Mouse (Mus musculus) left cerebral cortex, adult 9 months (tissue): ENCODE results near the gene Iqcn.

Experiments
- DNase-seq, 2 experiments: peaks; one replicate each; pipeline ENCODE4 v3.0.0; 2022; ENCODE audit warnings: low spot score in 2 of 2

The Iqcn gene

DNA sequence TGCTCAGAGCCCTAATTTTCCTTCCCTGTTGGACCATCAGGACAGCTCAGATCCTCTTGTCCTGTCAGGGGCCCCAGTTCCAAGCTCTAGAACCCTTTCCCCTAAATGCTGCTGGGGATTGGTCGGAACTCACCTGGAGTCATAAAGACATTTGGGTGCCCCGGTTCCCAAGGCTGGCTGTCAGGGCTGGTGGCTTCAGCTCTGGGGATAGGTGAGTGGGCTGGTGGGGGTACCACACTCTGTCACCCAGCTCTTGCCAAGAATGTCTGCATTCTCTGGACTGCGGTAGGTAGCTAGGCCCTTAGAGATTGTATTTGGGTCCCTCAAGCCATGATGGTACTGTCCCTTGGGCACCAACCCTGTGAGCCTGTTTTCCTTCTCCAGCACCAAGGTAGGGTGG lies at the start of gene Iqcn:
TSS of gene Iqcn (plus strand) at position 171 of the 400 bp plus-strand sequence.
- DNase-seq, result no peak

DNA sequence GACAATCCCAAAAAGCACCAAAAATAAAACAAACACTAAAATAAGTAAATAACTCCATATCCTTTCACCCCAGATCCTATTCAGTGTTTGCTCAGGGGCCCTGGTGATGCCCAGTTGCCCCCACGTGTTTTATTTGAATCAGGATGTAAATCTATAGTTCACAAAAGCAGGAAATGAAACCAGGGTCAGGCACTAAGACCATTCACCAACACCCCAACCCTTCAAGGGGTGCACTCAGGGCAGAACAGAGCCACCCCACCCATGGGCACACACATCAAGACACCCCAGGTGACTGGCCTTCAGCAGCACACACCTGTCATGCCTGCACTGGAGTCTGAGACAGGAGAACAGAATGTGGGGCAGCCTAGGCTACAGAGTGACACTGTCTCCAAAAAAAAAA lies 49.1 kb upstream of the Iqcn start:
- DNase-seq, result no peak

DNA sequence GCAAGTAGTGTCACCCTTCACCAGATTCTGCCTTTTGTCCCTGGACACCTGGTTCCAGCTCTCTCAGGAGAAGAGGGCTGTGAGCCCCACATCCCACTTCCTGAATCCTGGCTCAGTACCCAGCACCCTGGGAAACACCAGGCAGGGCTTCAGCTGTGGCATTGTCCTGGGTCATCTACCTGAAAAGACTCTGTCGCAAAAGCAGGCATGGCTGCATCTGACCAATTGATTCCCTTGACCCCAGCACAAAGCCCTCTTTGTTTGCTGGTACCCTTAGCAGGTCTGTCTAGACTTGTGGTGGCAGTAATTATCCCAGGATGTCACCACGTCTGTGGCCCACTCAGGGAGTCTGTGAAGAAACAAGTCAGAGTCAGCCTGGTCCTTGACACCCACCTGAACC lies 47.8 kb upstream of the Iqcn start:
- no peak for DNase-seq

DNA sequence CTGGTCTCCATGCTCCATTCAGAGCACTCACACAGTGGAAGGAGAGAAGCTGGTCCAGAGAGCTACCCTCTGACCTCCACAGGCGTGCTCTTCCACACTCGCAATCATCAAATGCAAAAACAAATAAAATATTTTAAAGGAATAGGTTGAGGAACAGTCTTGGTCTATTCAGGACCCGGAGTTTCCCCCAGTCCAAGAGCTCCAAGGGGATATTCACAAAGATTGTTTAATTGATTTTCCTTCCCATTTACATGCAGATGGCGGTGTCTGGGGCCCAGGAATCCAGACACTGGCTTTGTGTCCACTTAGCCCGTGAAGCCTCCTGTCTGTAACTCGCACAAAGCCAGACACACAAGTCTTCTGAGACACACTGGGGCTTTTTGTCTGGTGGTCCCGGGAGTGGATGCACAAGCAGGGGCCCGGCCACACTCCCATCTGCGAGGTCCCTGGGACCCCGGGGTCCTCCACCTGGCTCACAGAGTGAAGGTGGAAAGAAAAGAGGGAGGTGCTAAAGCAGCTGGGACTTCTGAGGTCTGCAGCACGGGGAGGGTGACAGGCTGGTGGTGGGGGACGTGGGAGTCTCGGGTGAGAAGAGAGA lies 47.0 kb upstream of the Iqcn start:
- no peak for DNase-seq

DNA sequence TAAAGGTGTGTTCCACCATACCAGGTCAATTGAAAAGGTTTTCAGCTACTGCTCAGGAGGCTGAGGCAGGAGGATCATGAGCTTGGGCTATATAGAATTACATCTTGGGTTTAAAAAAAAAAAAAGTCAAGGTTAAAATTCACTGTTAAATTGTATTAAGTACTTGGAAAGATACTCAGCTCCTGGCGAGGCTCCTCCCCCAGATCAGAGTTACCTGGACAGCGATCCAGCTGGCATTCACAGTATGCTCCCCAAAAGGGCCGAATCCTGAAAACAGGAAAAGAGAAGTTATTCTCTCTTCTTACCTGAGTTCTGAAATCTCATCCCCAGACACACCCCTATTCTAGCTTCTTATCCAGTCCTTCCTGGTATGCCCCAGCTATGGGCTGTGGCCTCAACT lies 46.0 kb upstream of the Iqcn start:
- DNase-seq, result no peak

- no peak for DNase-seq
These were observed 45.5 kb upstream of the Iqcn start for GRCm38 (mm10) chr8:70657739-70658138.

GRCm38 (mm10) chr8:70658897-70659603 lies 44.2 kb upstream of the Iqcn start:
- DNase-seq, result peak in 1 of 2 experiments; percentile 25

GRCm38 (mm10) chr8:70659604-70660272 lies 43.5 kb upstream of the Iqcn start:
- peak; percentile 55 to 74 for DNase-seq

DNA sequence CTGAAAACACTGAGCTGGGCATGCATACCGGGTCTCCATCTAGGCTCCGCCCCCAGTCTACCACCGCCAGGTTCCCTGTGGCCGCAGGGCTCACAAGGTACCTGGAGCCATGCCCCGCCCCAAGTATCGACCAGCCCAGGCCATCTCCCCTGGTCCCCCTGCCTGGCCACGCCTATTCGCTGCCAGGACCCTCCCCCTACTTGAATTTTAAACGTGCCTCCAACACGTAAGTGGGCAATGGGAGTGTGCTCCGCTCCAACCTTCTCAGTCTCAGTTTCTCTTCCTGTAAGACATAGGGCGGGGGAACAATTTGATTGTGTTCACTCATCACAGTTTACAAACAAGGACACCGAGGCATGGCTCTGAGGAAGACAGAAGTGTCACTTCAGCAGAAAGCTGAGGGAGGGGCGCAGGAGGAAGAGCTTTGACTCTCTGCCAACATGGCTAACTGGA lies 43.0 kb upstream of the Iqcn start, which contains the start of gene Pgpep1:
TSS of gene Pgpep1 (minus strand) at position 116 of the 453 bp plus-strand sequence.
- DNase-seq, result no peak

GRCm38 (mm10) chr8:70663691-70664090 lies 39.6 kb upstream of the Iqcn start:
- DNase-seq, result no peak

GRCm38 (mm10) chr8:70664631-70665030 lies 38.6 kb upstream of the Iqcn start:
- no peak for DNase-seq

- no peak for DNase-seq
These were observed 37.7 kb upstream of the Iqcn start for GRCm38 (mm10) chr8:70665599-70665998.

- DNase-seq, result no peak
These were observed 36.2 kb upstream of the Iqcn start for GRCm38 (mm10) chr8:70667071-70667470.

GRCm38 (mm10) chr8:70671615-70672324 lies 31.5 kb upstream of the Iqcn start:
- no peak for DNase-seq

GRCm38 (mm10) chr8:70672325-70673078 lies 30.8 kb upstream of the Iqcn start:
- no peak for DNase-seq

GRCm38 (mm10) chr8:70673079-70673856 lies 30.0 kb upstream of the Iqcn start, which contains the start of gene Lsm4:
Lsm4 (plus strand) TSS chr8:70673248.
- peak; percentile 96 to 99 for DNase-seq

DNA sequence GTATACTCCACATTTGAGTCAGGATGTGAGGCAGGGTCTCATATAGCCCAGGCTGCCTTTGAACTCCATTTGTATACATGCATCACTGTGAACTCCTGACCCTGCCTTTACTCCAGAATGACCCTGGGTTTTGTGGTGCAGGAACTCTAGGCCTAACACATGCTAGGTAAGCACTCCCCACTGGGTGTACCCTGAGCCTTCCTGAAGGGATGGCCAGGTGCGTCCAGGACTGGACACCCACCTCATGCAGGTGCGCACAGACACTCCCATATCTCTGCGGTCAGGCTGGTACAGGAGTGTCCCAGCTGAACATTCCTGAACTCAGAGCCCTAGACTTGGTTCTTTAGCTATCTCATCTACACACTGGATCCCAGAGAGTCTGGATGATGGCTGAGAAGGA lies 29.1 kb upstream of the Iqcn start:
- DNase-seq, result no peak

DNA sequence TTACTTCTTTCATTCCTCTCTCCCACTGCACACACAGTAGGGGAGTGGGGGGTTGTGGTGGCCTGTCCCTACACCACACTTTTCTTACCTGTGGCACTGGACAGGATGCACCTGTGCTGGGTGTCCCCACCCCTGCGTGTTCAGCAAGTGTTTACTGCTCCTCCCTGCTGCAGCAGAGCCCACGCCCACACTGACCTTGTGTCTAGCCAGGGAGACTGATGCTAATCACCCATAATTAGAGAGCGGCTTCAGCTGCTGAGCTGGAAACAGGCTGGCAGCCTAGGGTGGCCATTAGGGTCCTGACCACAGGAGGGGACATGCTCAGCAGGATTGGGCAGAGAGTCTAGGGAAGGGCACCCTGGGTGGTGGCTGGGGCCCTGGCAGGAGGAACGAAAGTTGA lies 28.5 kb upstream of the Iqcn start:
- no peak for DNase-seq

- no peak for DNase-seq
These were observed 27.9 kb upstream of the Iqcn start for GRCm38 (mm10) chr8:70675336-70675735.

DNA sequence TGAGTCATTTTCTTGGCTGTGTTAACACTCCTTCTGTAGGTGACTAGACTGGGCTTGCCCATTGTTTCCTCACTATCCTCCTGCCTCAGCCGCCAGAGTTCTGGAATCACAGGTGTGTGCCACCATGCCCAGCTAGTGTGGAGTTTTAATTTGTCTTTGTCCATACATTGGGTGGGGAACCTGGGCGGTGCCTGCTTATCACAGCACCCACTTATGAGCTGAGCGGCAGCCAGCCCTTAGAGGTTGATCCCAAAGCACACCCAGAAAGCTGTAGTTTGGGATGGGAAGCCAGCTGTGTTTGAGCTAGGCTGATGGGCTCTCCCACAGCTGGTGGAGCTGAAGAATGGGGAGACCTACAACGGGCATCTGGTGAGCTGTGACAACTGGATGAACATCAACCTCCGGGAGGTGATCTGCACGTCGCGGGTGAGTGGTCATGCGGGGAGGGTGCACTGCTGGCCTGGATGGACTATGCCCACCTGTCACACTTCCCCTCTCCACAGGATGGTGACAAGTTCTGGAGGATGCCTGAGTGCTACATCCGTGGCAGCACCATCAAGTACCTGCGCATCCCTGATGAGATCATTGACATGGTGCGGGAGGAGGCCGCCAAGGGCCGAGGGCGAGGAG lies 25.7 kb upstream of the Iqcn start:
- no peak for DNase-seq
